Mouse (Mus musculus): ENCODE data around the gene Olfr215. TPM values are rescaled to one million over a fixed set of nuclear protein-coding genes. Genes with fewer than 3 reads are reported as not detected.
A peak's percentile ranks its signal among the peaks of the same experiment; 100 is the strongest.
"Not testable (repeated sequence)": the region's sequence is repeated elsewhere in the genome, so short reads cannot be mapped to it uniquely, and the experiment has no call there.

Gene Olfr215
- polyA plus RNA-seq (2014; fragmentation: Nextera tagmentation; extraction: Ambion mirVana), result not detected in 2 replicates

- Histone ChIP-seq H3K36me3 (ENCODE audit: control insufficient read depth, insufficient read depth, low read length) (no peaks in the 10 kb centered on the region), H3K4me1 (ENCODE audit: control insufficient read depth in 2 of 2, insufficient read depth in 2 of 2, low read length in 2 of 2) (no peaks in the 10 kb centered on the region), H3K4me3 (ENCODE audit: control insufficient read depth in 1 of 2, insufficient read depth in 1 of 2, low read depth in 1 of 2, low read length in 2 of 2) (no peak within 1 kb of the TSS), H3K9me3 (ENCODE audit: control insufficient read depth, low read length) (no peaks in the 10 kb centered on the region), H3K27me3 (ENCODE audit: control insufficient read depth, insufficient read depth, low read length) (no peaks in the 10 kb centered on the region), H3K4me2 (ENCODE audit: low read length) (no peak within 1 kb of the TSS), H3K27ac (replicated peaks in 1 of 2; ENCODE audit: control insufficient read depth in 1 of 2, insufficient read depth in 1 of 2, low read depth in 2 of 2, low read length in 2 of 2) (no peak within 1 kb of the TSS), H3K9ac (ENCODE audit: low read length) (no peak within 1 kb of the TSS)
- 78% methylated on average over 4 of the region's 4 CpGs for WGBS
- ATAC-seq (ENCODE audit: insufficient number of reproducible peaks, insufficient read depth, low FRiP score, low read depth), result no peak
Observed at GRCm38 (mm10) chr6:116584095-116584494, at the start of gene Olfr215. Gene Olfr215, minus strand, starts transcription at chr6:116584195.

GRCm38 (mm10) chr6:116632129-116632528 lies 48.1 kb upstream of the Olfr215 start:
- Histone ChIP-seq H3K4me2 (ENCODE audit: low read length) (no peak overlapping the region), H3K36me3 (ENCODE audit: control insufficient read depth, insufficient read depth, low read length) (peaks cover 2% of the 10 kb centered on the region), H3K4me1 (ENCODE audit: control insufficient read depth in 2 of 2, insufficient read depth in 2 of 2, low read length in 2 of 2) (peaks cover 15 to 39% of the 10 kb centered on the region in 2 experiments), H3K9me3 (ENCODE audit: control insufficient read depth, low read length) (no peaks in the 10 kb centered on the region), H3K27ac (replicated peaks in 1 of 2; ENCODE audit: control insufficient read depth in 1 of 2, insufficient read depth in 1 of 2, low read depth in 2 of 2, low read length in 2 of 2) (no peak overlapping the region), H3K9ac (ENCODE audit: low read length) (no peak overlapping the region), H3K4me3 (ENCODE audit: control insufficient read depth in 1 of 2, insufficient read depth in 1 of 2, low read depth in 1 of 2, low read length in 2 of 2) (no peak overlapping the region), H3K27me3 (ENCODE audit: control insufficient read depth, insufficient read depth, low read length) (no peaks in the 10 kb centered on the region)
- WGBS, result 45% methylated on average over 1 of the region's 1 CpGs
- ATAC-seq (ENCODE audit: insufficient number of reproducible peaks, insufficient read depth, low FRiP score, low read depth), result no peak

GRCm38 (mm10) chr6:116629766-116630165 lies 45.8 kb upstream of the Olfr215 start:
- WGBS, result 82% methylated on average over 10 of the region's 10 CpGs
- Histone ChIP-seq H3K9me3 (ENCODE audit: control insufficient read depth, low read length) (no peaks in the 10 kb centered on the region), H3K36me3 (ENCODE audit: control insufficient read depth, insufficient read depth, low read length) (peaks cover 25% of the 10 kb centered on the region), H3K27me3 (ENCODE audit: control insufficient read depth, insufficient read depth, low read length) (no peaks in the 10 kb centered on the region), H3K4me3 (ENCODE audit: control insufficient read depth in 1 of 2, insufficient read depth in 1 of 2, low read depth in 1 of 2, low read length in 2 of 2) (no peak overlapping the region), H3K4me1 (ENCODE audit: control insufficient read depth in 2 of 2, insufficient read depth in 2 of 2, low read length in 2 of 2) (peaks cover under 1 to 16% of the 10 kb centered on the region in 2 experiments), H3K9ac (ENCODE audit: low read length) (no peak overlapping the region), H3K27ac (replicated peaks in 1 of 2; ENCODE audit: control insufficient read depth in 1 of 2, insufficient read depth in 1 of 2, low read depth in 2 of 2, low read length in 2 of 2) (no peak overlapping the region), H3K4me2 (ENCODE audit: low read length) (no peak overlapping the region)
- ATAC-seq (ENCODE audit: insufficient number of reproducible peaks, insufficient read depth, low FRiP score, low read depth), result no peak

- peak within 1 kb of the TSS; percentile 80 to 94 for H3K4me3 ChIP-seq (ENCODE audit: control insufficient read depth in 1 of 2, insufficient read depth in 1 of 2, low read depth in 1 of 2, low read length in 2 of 2)
- WGBS, result under 1% methylated on average over 53 of the region's 56 CpGs
- peak within 1 kb of the TSS; percentile 90 for H3K4me2 ChIP-seq (ENCODE audit: low read length)
- no peaks in the 10 kb centered on the region for H3K27me3 ChIP-seq (ENCODE audit: control insufficient read depth, insufficient read depth, low read length)
- ATAC-seq (ENCODE audit: insufficient number of reproducible peaks, insufficient read depth, low FRiP score, low read depth), result peak; percentile 78
- peaks cover 32% of the 10 kb centered on the region for H3K36me3 ChIP-seq (ENCODE audit: control insufficient read depth, insufficient read depth, low read length)
- peak within 1 kb of the TSS; percentile 84 to 89 for H3K27ac ChIP-seq (replicated peaks in 1 of 2; ENCODE audit: control insufficient read depth in 1 of 2, insufficient read depth in 1 of 2, low read depth in 2 of 2, low read length in 2 of 2)
- H3K9me3 ChIP-seq (ENCODE audit: control insufficient read depth, low read length), result no peaks in the 10 kb centered on the region
- H3K9ac ChIP-seq (ENCODE audit: low read length), result peak within 1 kb of the TSS; percentile 98
- peaks cover 0 to 9% of the 10 kb centered on the region in 2 experiments; a peak in 2 of 4 replicates for H3K4me1 ChIP-seq (ENCODE audit: control insufficient read depth in 2 of 2, insufficient read depth in 2 of 2, low read length in 2 of 2)
Observed at GRCm38 (mm10) chr6:116628539-116629171, 44.7 kb upstream of the Olfr215 start, which contains the start of gene Zfp422. Gene Zfp422, minus strand, starts transcription at chr6:116628999.

- peak overlapping the region; percentile 98 for H3K9ac ChIP-seq (ENCODE audit: low read length)
- whole genome bisulfite sequencing, result 22% methylated on average over 9 of the region's 9 CpGs
- H3K4me1 ChIP-seq (ENCODE audit: control insufficient read depth in 2 of 2, insufficient read depth in 2 of 2, low read length in 2 of 2), result peaks cover 0 to 9% of the 10 kb centered on the region in 2 experiments; a peak in 2 of 4 replicates
- H3K4me2 ChIP-seq (ENCODE audit: low read length), result peak overlapping the region; percentile 90
- ATAC-seq (ENCODE audit: insufficient number of reproducible peaks, insufficient read depth, low FRiP score, low read depth), result no peak
- H3K36me3 ChIP-seq (ENCODE audit: control insufficient read depth, insufficient read depth, low read length), result peaks cover 34% of the 10 kb centered on the region
- peak overlapping the region; percentile 80 to 94 for H3K4me3 ChIP-seq (ENCODE audit: control insufficient read depth in 1 of 2, insufficient read depth in 1 of 2, low read depth in 1 of 2, low read length in 2 of 2)
- H3K9me3 ChIP-seq (ENCODE audit: control insufficient read depth, low read length), result no peaks in the 10 kb centered on the region
- H3K27me3 ChIP-seq (ENCODE audit: control insufficient read depth, insufficient read depth, low read length), result no peaks in the 10 kb centered on the region
- H3K27ac ChIP-seq (replicated peaks in 1 of 2; ENCODE audit: control insufficient read depth in 1 of 2, insufficient read depth in 1 of 2, low read depth in 2 of 2, low read length in 2 of 2), result peak overlapping the region in 1 of 2 experiments; percentile 89; a peak in 2 of 4 replicates
Observed at GRCm38 (mm10) chr6:116628095-116628494, 44.1 kb upstream of the Olfr215 start.

- ATAC-seq (ENCODE audit: insufficient number of reproducible peaks, insufficient read depth, low FRiP score, low read depth); H3K9me3 ChIP-seq (ENCODE audit: control insufficient read depth, low read length); H3K4me3 ChIP-seq (ENCODE audit: control insufficient read depth in 1 of 2, insufficient read depth in 1 of 2, low read depth in 1 of 2, low read length in 2 of 2); H3K4me2 ChIP-seq (ENCODE audit: low read length); H3K27me3 ChIP-seq (ENCODE audit: control insufficient read depth, insufficient read depth, low read length); H3K4me1 ChIP-seq (ENCODE audit: control insufficient read depth in 2 of 2, insufficient read depth in 2 of 2, low read length in 2 of 2); H3K27ac ChIP-seq (replicated peaks in 1 of 2; ENCODE audit: control insufficient read depth in 1 of 2, insufficient read depth in 1 of 2, low read depth in 2 of 2, low read length in 2 of 2); H3K9ac ChIP-seq (ENCODE audit: low read length): not testable (repeated sequence)
- peaks cover 34% of the 10 kb centered on the region for H3K36me3 ChIP-seq (ENCODE audit: control insufficient read depth, insufficient read depth, low read length)
- WGBS, result 91% methylated on average over 9 of the region's 9 CpGs
Observed at GRCm38 (mm10) chr6:116626417-116626816, 42.4 kb upstream of the Olfr215 start.

- Histone ChIP-seq H3K4me3 (ENCODE audit: control insufficient read depth in 1 of 2, insufficient read depth in 1 of 2, low read depth in 1 of 2, low read length in 2 of 2) (no peak overlapping the region), H3K9ac (ENCODE audit: low read length) (no peak overlapping the region), H3K27ac (replicated peaks in 1 of 2; ENCODE audit: control insufficient read depth in 1 of 2, insufficient read depth in 1 of 2, low read depth in 2 of 2, low read length in 2 of 2) (no peak overlapping the region), H3K27me3 (ENCODE audit: control insufficient read depth, insufficient read depth, low read length) (no peaks in the 10 kb centered on the region), H3K36me3 (ENCODE audit: control insufficient read depth, insufficient read depth, low read length) (peaks cover 26% of the 10 kb centered on the region), H3K4me2 (ENCODE audit: low read length) (no peak overlapping the region), H3K9me3 (ENCODE audit: control insufficient read depth, low read length) (no peaks in the 10 kb centered on the region), H3K4me1 (ENCODE audit: control insufficient read depth in 2 of 2, insufficient read depth in 2 of 2, low read length in 2 of 2) (no peaks in the 10 kb centered on the region)
- WGBS, result 64% methylated on average over 7 of the region's 8 CpGs
- ATAC-seq (ENCODE audit: insufficient number of reproducible peaks, insufficient read depth, low FRiP score, low read depth), result no peak
Observed at GRCm38 (mm10) chr6:116621318-116622023, 37.5 kb upstream of the Olfr215 start.
